Mouse (Mus musculus) activated CD4-positive, CD25-positive, alpha-beta regulatory T cell, adult 4 months (primary cell): ENCODE measurements around the gene Dock6. TPM values are rescaled to one million over a fixed set of nuclear protein-coding genes. Genes with fewer than 3 reads are reported as not detected.

Experiments used
- polyA plus RNA-seq, 2 experiments: library from polyadenylated mRNA; unstranded; fragments of 100-300 nt; shearing (Covaris generic); gene quantifications; one replicate each; pipeline ENCODE4 v1.2.1; 2017

Gene Dock6
- polyA plus RNA-seq, 2 experiments from 2014 or later, result 0.94 to 1.8 TPM

Other genes starting within 250 kb of the Dock6 start
- 10 to 100 TPM; 26.2 to 34.6 TPM for gene Smarca4, start 236.5 kb downstream of the Dock6 start, polyA plus RNA-seq
- 10 to 100 TPM; 12.6 to 20.6 TPM for gene Ldlr, start 129.2 kb downstream of the Dock6 start, polyA plus RNA-seq
- gene Spc24, start 92.3 kb downstream of the Dock6 start, polyA plus RNA-seq, result 10 to 100 TPM; 18.7 to 25.8 TPM
- not detected for gene Kank2, start 53.9 kb downstream of the Dock6 start, polyA plus RNA-seq
- not detected for gene Angptl8, start 17.1 kb downstream of the Dock6 start, polyA plus RNA-seq
- gene Rab3d, start 65.6 kb upstream of the Dock6 start, polyA plus RNA-seq, result 1 to 10 TPM; 5.8 to 7.1 TPM
- gene Ccdc159, start 74.8 kb upstream of the Dock6 start, polyA plus RNA-seq, result not detected
- gene Tmem205, start 74.9 kb upstream of the Dock6 start, polyA plus RNA-seq, result 1 to 10 TPM; 2.6 to 4.7 TPM
- gene Plppr2, start 84.4 kb upstream of the Dock6 start, polyA plus RNA-seq, result under 1 TPM; 0.17 to 0.36 TPM
- gene Swsap1, start 103.1 kb upstream of the Dock6 start, polyA plus RNA-seq, result 1 to 10 TPM; 2.1 to 3.8 TPM
- gene Epor, start 110.9 kb upstream of the Dock6 start, polyA plus RNA-seq, result under 1 TPM in 1 of 2 experiments, not detected in 1; 0.36 TPM
- gene Rgl3, start 136.8 kb upstream of the Dock6 start, polyA plus RNA-seq, result not detected
- gene Ccdc151, start 150.0 kb upstream of the Dock6 start, polyA plus RNA-seq, result not detected
- 10 to 100 TPM; 28.9 to 43.9 TPM for gene Prkcsh, start 150.2 kb upstream of the Dock6 start, polyA plus RNA-seq
- not detected for gene Elavl3, start 199.4 kb upstream of the Dock6 start, polyA plus RNA-seq
- not detected for gene Gm49318, start 218.6 kb upstream of the Dock6 start, polyA plus RNA-seq
- gene Zfp653, start 218.7 kb upstream of the Dock6 start, polyA plus RNA-seq, result 1 to 10 TPM; 3.3 to 4.0 TPM
- gene Ecsit, start 232.8 kb upstream of the Dock6 start, polyA plus RNA-seq, result 10 to 100 TPM; 31.0 to 31.1 TPM
- gene Cnn1, start 246.6 kb upstream of the Dock6 start, polyA plus RNA-seq, result not detected